ENCODE assay signal across 11 mouse cellular contexts in the genomic region with DNA sequence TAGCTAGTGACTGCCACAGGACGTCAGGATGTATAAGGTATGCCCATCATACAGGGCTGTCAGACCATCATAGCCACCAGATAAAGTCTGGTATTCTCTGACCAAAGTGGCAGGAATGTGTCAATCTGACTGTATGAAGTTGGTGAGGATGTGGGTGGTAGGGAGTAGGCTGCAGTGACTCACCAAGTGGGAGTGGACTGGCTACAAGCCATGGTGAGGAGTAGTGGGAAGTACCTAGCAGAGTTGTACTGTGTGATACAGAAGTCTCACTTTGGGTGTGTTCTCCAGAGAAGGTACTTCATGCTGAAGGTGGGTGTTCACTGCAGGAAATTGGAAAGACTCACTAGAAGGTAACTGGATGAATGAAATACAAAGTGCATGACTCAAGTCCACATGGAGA. TPM values are rescaled to one million over a fixed set of nuclear protein-coding genes. Genes with fewer than 3 reads are reported as not detected.
DNase-seq lines count a peak whose midpoint lies in the region; ATAC-seq lines count a peak whose summit lies in the region.
"Had no signal": no experiment of that assay in that cellular context is flagged by ENCODE, and none has a peak within 500 bp of the region (broad histone marks: within the 10 kb centered on the region; RNA-seq: fewer than 3 reads in every experiment).

No protein-coding gene starts in this region.

- no peak overlapping the region for H3K4me3 ChIP-seq in hindbrain, embryonic 16.5 days (ENCODE audit: low read length)
- H3K4me3 ChIP-seq: limb, embryonic 15.5 days; midbrain, embryonic 15.5 days had no signal

- WGBS in hindbrain, embryonic 16.5 days, result 96% methylated on average over 1 of the region's 1 CpGs

- ATAC-seq in megakaryocyte, adult 5-6 weeks (ENCODE audit: poor library complexity, severe bottlenecking), result peak; percentile 94
- ATAC-seq in CD4-positive, CD25-positive, alpha-beta regulatory T cell, adult 4 months, result no peak
- ATAC-seq in hindbrain, embryonic 16.5 days, result no peak
- ATAC-seq: midbrain, embryonic 15.5 days had no signal

- H3K27ac ChIP-seq in hindbrain, embryonic 16.5 days (ENCODE audit: low read depth, low read length), result no peak overlapping the region
- H3K27ac ChIP-seq: limb, embryonic 15.5 days; midbrain, embryonic 15.5 days had no signal

- peak; percentile 29 for DNase-seq in left cerebral cortex, adult 11 months (ENCODE audit: low spot score)
- DNase-seq in left cerebral cortex, postnatal 10 days (ENCODE audit: extremely low spot score in 1 of 2, low spot score in 2 of 2), result no peak
- peak; percentile 42 for DNase-seq in adrenal gland, postnatal 14 days
- DNase-seq in layer of hippocampus, adult 9-11 months, result peak; percentile 68
- DNase-seq: cerebellum, postnatal 10 days; kidney, adult 11 months had no signal

- intact Hi-C loops in left cerebral cortex, postnatal 10 days (cut with DNase I), result no loop called here

- peaks cover 6% of the 10 kb centered on the region; the same call in 1 of the 2 replicates for H3K36me3 ChIP-seq in hindbrain, embryonic 16.5 days (ENCODE audit: control insufficient read depth, insufficient read depth, low read length)

- no peaks in the 10 kb centered on the region for H3K27me3 ChIP-seq in hindbrain, embryonic 16.5 days (replicated peaks; ENCODE audit: control insufficient read depth, insufficient read depth, low read length)
- H3K27me3 ChIP-seq: limb, embryonic 15.5 days; midbrain, embryonic 15.5 days had no signal

- no peaks in the 10 kb centered on the region for H3K9me3 ChIP-seq in hindbrain, embryonic 16.5 days (ENCODE audit: control insufficient read depth, low read length)
- H3K9me3 ChIP-seq: limb, embryonic 15.5 days; midbrain, embryonic 15.5 days had no signal

- H3K9ac ChIP-seq in hindbrain, embryonic 16.5 days (ENCODE audit: low read depth, low read length), result no peak overlapping the region
- H3K9ac ChIP-seq: limb, embryonic 15.5 days; midbrain, embryonic 15.5 days had no signal

- H3K4me2 ChIP-seq in hindbrain, embryonic 16.5 days (ENCODE audit: low read length), result no peak overlapping the region
- H3K4me2 ChIP-seq: limb, embryonic 15.5 days; midbrain, embryonic 15.5 days had no signal

- H3K4me1 ChIP-seq in hindbrain, embryonic 16.5 days (ENCODE audit: control insufficient read depth, insufficient read depth, low read depth, low read length), result no peaks in the 10 kb centered on the region
- H3K4me1 ChIP-seq: limb, embryonic 15.5 days; midbrain, embryonic 15.5 days had no signal

RNA-seq across cellular contexts. Expression of gene Arhgap17, which starts 41.4 kb away (rescaled TPM):
- 10 to 100 TPM; 14.9 to 17.4 TPM for total RNA-seq in left cerebral cortex, postnatal 10 days (2021)
- 43.7 and 47.7 TPM in 2 replicates for total RNA-seq in adrenal gland, postnatal 14 days (2021)
- 123 and 129 TPM in 2 replicates for total RNA-seq in megakaryocyte, adult 5-6 weeks (2015)
- total RNA-seq in megakaryocyte, adult 5-6 weeks (2017), result 40.7 and 51.7 TPM in 2 replicates
- polyA plus RNA-seq in CD4-positive, CD25-positive, alpha-beta regulatory T cell, adult 4 months (2017; shearing (Covaris generic)), result 10 to 100 TPM; 22.5 to 22.7 TPM
- polyA plus RNA-seq in hindbrain, embryonic 16.5 days (2015; fragmentation: Nextera tagmentation; extraction: Ambion mirVana), result 8.8 and 11.2 TPM in 2 replicates

RNA-seq across cellular contexts. Expression of gene Lcmt1, which starts 41.5 kb away (rescaled TPM):
- total RNA-seq in left cerebral cortex, postnatal 10 days (2021), result 10 to 100 TPM; 93.6 to 97.3 TPM
- total RNA-seq in adrenal gland, postnatal 14 days (2021), result 23.2 and 26.2 TPM in 2 replicates
- 22.6 and 23.4 TPM in 2 replicates for total RNA-seq in megakaryocyte, adult 5-6 weeks (2015)
- 30.1 and 37.4 TPM in 2 replicates for total RNA-seq in megakaryocyte, adult 5-6 weeks (2017)
- polyA plus RNA-seq in CD4-positive, CD25-positive, alpha-beta regulatory T cell, adult 4 months (2017; shearing (Covaris generic)), result 10 to 100 TPM; 25.5 to 32.4 TPM
- polyA plus RNA-seq in hindbrain, embryonic 16.5 days (2015; fragmentation: Nextera tagmentation; extraction: Ambion mirVana), result 104 and 112 TPM in 2 replicates

RNA-seq across cellular contexts. Expression of gene Aqp8, which starts 51.0 kb away (rescaled TPM):
- total RNA-seq in left cerebral cortex, postnatal 10 days (2021), result not detected
- total RNA-seq in adrenal gland, postnatal 14 days (2021), result 0.41 and 3.9 TPM in 2 replicates
- not detected in 2 replicates for total RNA-seq in megakaryocyte, adult 5-6 weeks (2015)
- not detected in 2 replicates for total RNA-seq in megakaryocyte, adult 5-6 weeks (2017)
- polyA plus RNA-seq in CD4-positive, CD25-positive, alpha-beta regulatory T cell, adult 4 months (2017; shearing (Covaris generic)), result not detected
- polyA plus RNA-seq in hindbrain, embryonic 16.5 days (2015; fragmentation: Nextera tagmentation; extraction: Ambion mirVana), result not detected in 2 replicates
- polyA plus RNA-seq: limb, embryonic 15.5 days; midbrain, embryonic 15.5 days had no signal

Comparison
In these comparisons a context has a peak if more than half of its experiments do, and no peak if none do; other contexts are left out.
1. DNase-seq: peak in left cerebral cortex, adult 11 months (single experiment), adrenal gland, postnatal 14 days (single experiment) and layer of hippocampus, adult 9-11 months (single experiment); none in left cerebral cortex, postnatal 10 days (0 of 2).